Mouse (Mus musculus) limb, embryonic 13.5 days (tissue): ENCODE measurements around the gene Il18bp. TPM values are rescaled to one million over a fixed set of nuclear protein-coding genes. Genes with fewer than 3 reads are reported as not detected.
"Not testable (repeated sequence)": the region's sequence is repeated elsewhere in the genome, so short reads cannot be mapped to it uniquely, and the experiment has no call there.

Experiments used
- ATAC-seq: fragments of 200-750 bp; cut with Nextera tagmentation; 2 replicates; pipeline ENCODE4 v1.8.0; 2017; ENCODE audit warnings: low read depth, moderate number of reproducible peaks, moderate TSS enrichment; ENCODE audit not compliant: low FRiP score
- H3K27ac ChIP-seq: fragments of 300-500 bp; sonication (generic); 2 replicates; pipeline ENCODE4 v1.5.1; 2015; ENCODE audit warnings: inconsistent platforms, mild to moderate bottlenecking, moderate library complexity
- H3K27me3 ChIP-seq: fragments of 300-500 bp; sonication (generic); 2 replicates; pipeline ENCODE4 v1.6.1; 2015; ENCODE audit warnings: mild to moderate bottlenecking, inconsistent platforms
- H3K36me3 ChIP-seq: fragments of 300-500 bp; sonication (generic); 2 replicates; pipeline ENCODE4 v1.6.1; 2015; ENCODE audit warnings: inconsistent platforms, mild to moderate bottlenecking, moderate library complexity
- H3K4me1 ChIP-seq: fragments of 300-500 bp; sonication (generic); 2 replicates; pipeline ENCODE4 v1.6.1; 2015; ENCODE audit warnings: inconsistent platforms
- H3K4me2 ChIP-seq: fragments of 300-500 bp; sonication (generic); replicated peaks from 2 replicates; pipeline ENCODE4 v1.6.1; 2015; ENCODE audit warnings: inconsistent platforms, mild to moderate bottlenecking, moderate library complexity
- H3K4me3 ChIP-seq: fragments of 300-500 bp; sonication (generic); 2 replicates; pipeline ENCODE4 v1.5.1; 2015; ENCODE audit warnings: moderate library complexity, mild to moderate bottlenecking, inconsistent platforms
- H3K9ac ChIP-seq: fragments of 300-500 bp; sonication (generic); 2 replicates; pipeline ENCODE4 v1.6.1; 2015; ENCODE audit warnings: mild to moderate bottlenecking, inconsistent platforms
- H3K9me3 ChIP-seq: fragments of 300-500 bp; sonication (generic); 2 replicates; pipeline ENCODE4 v1.6.1; 2016; ENCODE audit warnings: inconsistent platforms
- WGBS: fragments of 180-500 bp; shearing (Covaris S2); methylation state at CpG from one replicate; pipeline ENCODE4 v1.1.7; 2015; 5-methylcytosine and 5-hydroxymethylcytosine counted together
- polyA plus RNA-seq: library from polyadenylated mRNA; unstranded; fragments of >200 nt; fragmentation: Nextera tagmentation; extraction: Ambion mirVana; gene quantifications from 2 replicates; pipeline ENCODE4 v1.2.1, GENCODE M21; 2015

Il18bp gene
- 3.6 and 3.9 TPM in 2 replicates for polyA plus RNA-seq

- ATAC-seq = no peak
- Histone ChIP-seq H3K4me2 (no peak within 1 kb of the TSS), H3K9me3 (no peaks in the 10 kb centered on the region), H3K36me3 (peaks cover 99% of the 10 kb centered on the region), H3K27ac (no peak within 1 kb of the TSS), H3K9ac (no peak within 1 kb of the TSS), H3K4me1 (no peaks in the 10 kb centered on the region), H3K27me3 (no peaks in the 10 kb centered on the region), H3K4me3 (no peak within 1 kb of the TSS)
- WGBS = 94% methylated on average over 3 of the region's 3 CpGs
These were observed at the start of gene Il18bp for GRCm38 (mm10) chr7:102018590-102018989. Gene Il18bp (minus strand): TSS chr7:102018690.

DNA sequence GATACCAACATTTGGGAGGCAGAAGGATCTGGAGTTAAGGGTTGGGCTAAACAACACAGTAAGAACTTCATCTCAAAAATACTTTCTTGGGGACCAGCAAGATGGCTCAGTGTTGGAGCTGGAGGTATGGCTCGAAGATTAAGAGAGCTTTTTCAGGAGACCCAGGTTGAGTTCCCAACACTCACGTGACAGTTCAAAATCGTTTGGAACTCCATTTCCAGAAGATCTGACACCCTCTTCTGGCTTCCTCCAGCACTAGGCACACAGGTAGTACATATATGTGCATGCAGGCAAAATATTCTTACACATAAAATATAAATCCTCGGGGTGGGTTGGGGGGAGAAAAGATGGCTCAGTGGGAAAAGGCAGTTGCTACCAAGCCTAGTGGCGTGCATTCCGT is 47.9 kb upstream of the Il18bp start:
- Histone ChIP-seq H3K27me3 (no peaks in the 10 kb centered on the region), H3K9me3 (no peaks in the 10 kb centered on the region), H3K27ac (no peak overlapping the region), H3K4me2 (peak overlapping the region; percentile 74), H3K4me1 (peaks cover 22% of the 10 kb centered on the region), H3K4me3 (peak overlapping the region; percentile 60), H3K9ac (peak overlapping the region; percentile 71), H3K36me3 (peaks cover 19% of the 10 kb centered on the region)
- no peak for ATAC-seq
- WGBS = 76% methylated on average over 6 of the region's 6 CpGs

DNA sequence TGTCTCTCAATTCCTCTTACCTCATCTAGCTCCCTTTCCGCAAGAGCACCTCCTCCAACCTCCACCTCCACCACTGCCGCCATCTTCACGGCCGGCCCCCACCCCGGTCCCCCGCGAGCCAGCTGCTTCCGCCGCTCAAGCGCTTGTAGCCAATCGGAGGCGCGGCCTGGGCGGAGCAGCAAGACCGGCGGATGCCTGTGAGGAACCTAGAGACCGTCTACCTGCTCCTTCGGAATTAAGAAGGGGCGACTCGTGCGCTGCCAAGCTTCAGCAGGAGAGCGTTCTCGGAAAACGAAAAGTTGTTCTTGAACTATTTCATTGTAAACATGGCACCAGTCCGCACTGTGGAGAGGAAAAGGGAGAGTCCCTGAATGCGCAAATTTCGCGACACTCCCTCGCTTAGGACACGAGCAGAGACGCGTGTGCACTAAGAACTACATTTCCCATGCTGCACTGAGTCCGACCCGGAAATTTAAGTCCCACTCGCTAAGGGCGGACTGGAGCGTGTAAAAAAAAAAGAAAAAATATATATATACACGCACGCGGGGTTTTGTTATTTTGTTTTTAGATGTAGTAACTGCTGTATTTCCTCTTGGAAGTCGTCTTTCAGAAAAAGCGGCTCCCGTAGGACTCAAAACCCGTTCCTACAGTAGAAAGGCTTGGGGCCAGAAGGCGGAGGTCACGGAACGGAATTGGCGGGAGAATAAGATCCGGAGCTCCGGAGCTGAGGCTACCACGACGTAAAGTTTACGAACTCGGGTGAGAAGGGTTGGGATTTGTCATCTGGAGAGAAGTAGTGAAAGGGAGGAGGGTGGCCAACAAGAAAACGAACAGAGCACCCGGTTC is 46.8 kb upstream of the Il18bp start, which contains the start of the genes Rnf121, Xndc1 and Xntrpc:
Rnf121 (minus strand) TSS at position 424 of the 846 bp plus-strand sequence.
Xndc1 (plus strand) TSS at position 466 of the 846 bp plus-strand sequence.
Xntrpc (plus strand) TSS at position 668 of the 846 bp plus-strand sequence.
- WGBS = under 1% methylated on average over 56 of the region's 56 CpGs
- peaks cover 22% of the 10 kb centered on the region for H3K4me1 ChIP-seq

DNA sequence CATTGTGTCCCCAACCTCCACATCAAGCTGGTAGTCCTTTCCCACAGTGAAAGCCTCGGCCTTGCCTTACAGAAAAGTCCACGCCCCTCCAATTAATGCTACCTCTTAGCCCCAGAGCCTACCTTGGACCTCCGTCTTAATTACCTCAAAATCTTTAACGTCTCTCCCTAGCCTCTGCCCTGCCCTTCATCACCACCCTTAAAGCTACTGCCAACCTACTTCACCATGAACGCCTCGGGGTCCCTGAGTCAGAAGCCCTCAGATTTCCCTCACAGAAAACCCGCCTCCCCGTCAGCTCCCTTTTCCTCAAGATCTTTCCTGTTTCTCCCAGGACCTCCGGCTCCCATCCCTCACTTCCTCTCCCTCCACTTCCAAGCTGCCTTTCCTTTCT is 46.2 kb upstream of the Il18bp start:
- Histone ChIP-seq H3K4me1 (peaks cover 22% of the 10 kb centered on the region), H3K4me2 (peak overlapping the region; percentile 74), H3K27ac (peak overlapping the region; percentile 72; the same call in 1 of the 2 replicates), H3K9ac (peak overlapping the region; percentile 71), H3K4me3 (peak overlapping the region; percentile 60), H3K9me3 (no peaks in the 10 kb centered on the region), H3K36me3 (peaks cover 16% of the 10 kb centered on the region), H3K27me3 (no peaks in the 10 kb centered on the region)
- under 1% methylated on average over 9 of the region's 9 CpGs for WGBS
- ATAC-seq = peak; percentile 15; the same call in 1 of the 2 replicates

More for the DNA sequence above, 46.8 kb upstream of the Il18bp start, which contains the start of the genes Rnf121, Xndc1 and Xntrpc:
- Histone ChIP-seq H3K27me3 (no peaks in the 10 kb centered on the region), H3K9me3 (no peaks in the 10 kb centered on the region), H3K9ac (peak within 1 kb of the TSS; percentile 71), H3K36me3 (peaks cover 15% of the 10 kb centered on the region), H3K4me2 (peak within 1 kb of the TSS; percentile 74), H3K4me3 (peak within 1 kb of the TSS; percentile 60), H3K27ac (peak within 1 kb of the TSS; percentile 72)
- peak; percentile 99 for ATAC-seq

- no peaks in the 10 kb centered on the region for H3K27me3 ChIP-seq
- peaks cover 23% of the 10 kb centered on the region for H3K36me3 ChIP-seq
- no peaks in the 10 kb centered on the region for H3K9me3 ChIP-seq
- peak overlapping the region; percentile 74 for H3K4me2 ChIP-seq
- H3K4me1 ChIP-seq = peaks cover 22% of the 10 kb centered on the region
- H3K4me3 ChIP-seq = peak overlapping the region; percentile 60
- no peak for ATAC-seq
- WGBS = 88% methylated on average over 9 of the region's 9 CpGs
- peak overlapping the region; percentile 71; the same call in 1 of the 2 replicates for H3K9ac ChIP-seq
- no peak overlapping the region for H3K27ac ChIP-seq
These were observed 45.4 kb upstream of the Il18bp start for GRCm38 (mm10) chr7:102063891-102064290.

DNA sequence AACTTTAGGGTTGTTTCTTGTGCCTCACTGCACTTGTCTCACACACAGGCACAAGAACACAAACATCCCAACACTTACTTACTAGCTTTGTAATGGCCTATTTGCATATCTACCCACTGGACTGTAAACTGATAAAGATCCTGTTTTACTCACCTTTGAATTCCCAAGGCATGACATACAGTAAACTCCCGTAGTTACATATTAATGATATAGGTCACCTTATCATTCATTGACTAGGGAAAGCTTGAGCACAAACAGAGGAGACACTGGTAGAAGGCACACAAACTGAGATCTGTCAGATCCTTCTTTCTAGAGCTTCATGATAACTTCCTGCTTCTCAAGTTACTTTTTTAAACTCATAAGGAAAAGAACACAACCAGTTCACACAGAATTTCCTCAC is 43.7 kb upstream of the Il18bp start:
- no peak for ATAC-seq
- H3K4me2 ChIP-seq = no peak overlapping the region
- H3K36me3 ChIP-seq = peaks cover 25% of the 10 kb centered on the region
- peaks cover 22% of the 10 kb centered on the region for H3K4me1 ChIP-seq
- H3K9me3 ChIP-seq = no peaks in the 10 kb centered on the region
- H3K4me3 ChIP-seq = no peak overlapping the region
- no peak overlapping the region for H3K27ac ChIP-seq
- 98% methylated on average over 1 of the region's 1 CpGs for WGBS
- H3K27me3 ChIP-seq = no peaks in the 10 kb centered on the region
- H3K9ac ChIP-seq = no peak overlapping the region

- Histone ChIP-seq H3K4me1 (peaks cover 18% of the 10 kb centered on the region), H3K27me3 (no peaks in the 10 kb centered on the region), H3K9ac (no peak overlapping the region), H3K4me3 (no peak overlapping the region), H3K27ac (no peak overlapping the region), H3K36me3 (peaks cover 31% of the 10 kb centered on the region), H3K4me2 (no peak overlapping the region), H3K9me3 (no peaks in the 10 kb centered on the region)
- no peak for ATAC-seq
- 90% methylated on average over 3 of the region's 3 CpGs for WGBS
These were observed 42.9 kb upstream of the Il18bp start for GRCm38 (mm10) chr7:102061353-102061752.

GRCm38 (mm10) chr7:102048524-102048923 is 30.0 kb upstream of the Il18bp start:
- not testable (repeated sequence) for H3K9ac ChIP-seq
- peaks cover 18% of the 10 kb centered on the region for H3K36me3 ChIP-seq

DNA sequence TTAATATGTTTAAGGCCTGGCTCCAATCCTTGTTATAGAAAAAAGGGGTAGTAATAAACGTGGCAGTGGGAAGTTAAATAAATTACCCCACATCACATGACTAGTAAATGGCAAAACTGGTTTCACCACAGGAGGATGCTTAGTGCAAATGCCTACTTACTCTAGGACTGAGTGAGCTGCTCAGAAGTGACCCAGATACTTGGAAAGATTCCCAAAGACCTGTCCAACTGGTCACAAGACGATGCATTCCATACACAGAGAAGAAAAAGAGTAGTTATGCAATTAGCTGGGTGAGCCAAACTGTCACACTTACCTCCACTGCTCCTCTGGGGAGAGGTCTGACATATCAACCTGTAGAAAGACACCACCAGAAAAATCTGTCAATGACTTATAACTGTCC is 23.8 kb upstream of the Il18bp start:
- no peak for ATAC-seq
- Histone ChIP-seq H3K4me3 (no peak overlapping the region), H3K27me3 (no peaks in the 10 kb centered on the region), H3K27ac (no peak overlapping the region), H3K36me3 (peaks cover 51% of the 10 kb centered on the region), H3K4me2 (no peak overlapping the region), H3K9me3 (no peaks in the 10 kb centered on the region), H3K4me1 (peaks cover 6% of the 10 kb centered on the region), H3K9ac (no peak overlapping the region)
- WGBS = 61% methylated on average over 2 of the region's 2 CpGs

More at GRCm38 (mm10) chr7:102048524-102048923, 30.0 kb upstream of the Il18bp start:
- not testable (repeated sequence) for H3K4me3 ChIP-seq, H3K9me3 ChIP-seq, H3K4me2 ChIP-seq, ATAC-seq, H3K4me1 ChIP-seq, H3K27ac ChIP-seq, H3K27me3 ChIP-seq

GRCm38 (mm10) chr7:102037318-102037717 is 18.8 kb upstream of the Il18bp start:
- Histone ChIP-seq H3K4me3 (no peak overlapping the region), H3K27ac (no peak overlapping the region), H3K36me3 (peaks cover 97% of the 10 kb centered on the region), H3K9me3 (no peaks in the 10 kb centered on the region), H3K4me2 (no peak overlapping the region), H3K4me1 (no peaks in the 10 kb centered on the region), H3K27me3 (no peaks in the 10 kb centered on the region), H3K9ac (no peak overlapping the region)
- no peak for ATAC-seq
- WGBS = 92% methylated on average over 3 of the region's 3 CpGs

- Histone ChIP-seq H3K9me3 (no peaks in the 10 kb centered on the region), H3K4me1 (no peaks in the 10 kb centered on the region), H3K9ac (no peak overlapping the region), H3K4me2 (no peak overlapping the region), H3K27me3 (no peaks in the 10 kb centered on the region), H3K4me3 (no peak overlapping the region), H3K27ac (no peak overlapping the region), H3K36me3 (peaks cover 100% of the 10 kb centered on the region)
- 88% methylated on average over 2 of the region's 2 CpGs for WGBS
- no peak for ATAC-seq
These were observed 17.0 kb upstream of the Il18bp start for GRCm38 (mm10) chr7:102035534-102035933.

GRCm38 (mm10) chr7:102034904-102035303 is 16.4 kb upstream of the Il18bp start:
- peaks cover 99% of the 10 kb centered on the region for H3K36me3 ChIP-seq
- no peak overlapping the region for H3K9ac ChIP-seq
- H3K27ac ChIP-seq = no peak overlapping the region
- no peak overlapping the region for H3K4me3 ChIP-seq
- no peak overlapping the region for H3K4me2 ChIP-seq
- no peak for ATAC-seq
- H3K9me3 ChIP-seq = no peaks in the 10 kb centered on the region
- 90% methylated on average over 1 of the region's 1 CpGs for WGBS
- H3K27me3 ChIP-seq = no peaks in the 10 kb centered on the region
- no peaks in the 10 kb centered on the region for H3K4me1 ChIP-seq
